Mouse (Mus musculus): ENCODE measurements around the gene Cbln3.
A peak's percentile ranks its signal among the peaks of the same experiment; 100 is the strongest.

Gene Cbln3

GRCm38 (mm10) chr14:55879623-55880022 lies 4.6 kb downstream of the Cbln3 start:
- peak; percentile 64 to 82 for DNase-seq (ENCODE audit: low spot score in 2 of 2)

- DNase-seq (ENCODE audit: low spot score in 2 of 2): no peak
Observed at GRCm38 (mm10) chr14:55878316-55878940, 5.8 kb downstream of the Cbln3 start.

DNA sequence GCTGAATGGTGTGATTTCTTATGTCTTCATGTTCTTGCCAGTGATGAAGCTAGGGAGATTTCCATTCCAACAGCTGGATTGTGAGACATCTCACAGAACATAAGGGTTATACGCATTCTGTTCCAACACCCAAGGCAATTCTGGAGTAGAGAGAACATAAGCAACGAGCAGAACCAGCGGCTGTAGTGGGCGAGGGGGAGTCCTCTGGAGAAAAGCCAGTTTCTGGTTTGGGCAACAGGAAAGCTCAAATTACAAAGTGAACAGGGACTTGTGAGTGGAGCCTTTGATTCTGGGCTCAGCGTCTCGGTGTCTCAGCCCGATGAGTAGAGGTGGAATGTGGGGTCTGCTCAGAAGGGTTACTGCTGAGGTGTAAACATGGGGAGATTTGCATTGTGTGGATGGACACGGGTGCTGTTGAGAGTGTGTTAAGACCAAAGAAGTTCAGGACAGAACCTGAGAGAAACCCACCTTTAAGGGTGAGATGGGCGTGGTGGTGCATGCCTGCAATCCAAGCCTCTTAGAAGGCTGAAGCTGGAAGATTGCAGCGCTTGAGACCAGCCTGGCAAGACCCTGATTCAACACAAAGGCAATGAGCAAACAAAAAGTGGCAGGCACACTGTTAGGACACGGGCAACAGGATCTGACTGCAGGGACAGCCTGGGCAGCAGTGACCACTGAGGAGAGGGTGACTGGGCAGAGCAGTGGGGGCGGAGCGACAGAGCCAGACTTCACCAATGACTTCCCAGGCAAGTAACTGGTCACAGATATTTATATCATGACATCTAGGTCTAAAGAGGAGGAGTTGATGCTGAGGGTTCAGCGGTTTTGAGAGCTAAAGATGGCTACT lies 6.5 kb downstream of the Cbln3 start:
- DNase-seq (ENCODE audit: low spot score in 2 of 2): no peak

DNA sequence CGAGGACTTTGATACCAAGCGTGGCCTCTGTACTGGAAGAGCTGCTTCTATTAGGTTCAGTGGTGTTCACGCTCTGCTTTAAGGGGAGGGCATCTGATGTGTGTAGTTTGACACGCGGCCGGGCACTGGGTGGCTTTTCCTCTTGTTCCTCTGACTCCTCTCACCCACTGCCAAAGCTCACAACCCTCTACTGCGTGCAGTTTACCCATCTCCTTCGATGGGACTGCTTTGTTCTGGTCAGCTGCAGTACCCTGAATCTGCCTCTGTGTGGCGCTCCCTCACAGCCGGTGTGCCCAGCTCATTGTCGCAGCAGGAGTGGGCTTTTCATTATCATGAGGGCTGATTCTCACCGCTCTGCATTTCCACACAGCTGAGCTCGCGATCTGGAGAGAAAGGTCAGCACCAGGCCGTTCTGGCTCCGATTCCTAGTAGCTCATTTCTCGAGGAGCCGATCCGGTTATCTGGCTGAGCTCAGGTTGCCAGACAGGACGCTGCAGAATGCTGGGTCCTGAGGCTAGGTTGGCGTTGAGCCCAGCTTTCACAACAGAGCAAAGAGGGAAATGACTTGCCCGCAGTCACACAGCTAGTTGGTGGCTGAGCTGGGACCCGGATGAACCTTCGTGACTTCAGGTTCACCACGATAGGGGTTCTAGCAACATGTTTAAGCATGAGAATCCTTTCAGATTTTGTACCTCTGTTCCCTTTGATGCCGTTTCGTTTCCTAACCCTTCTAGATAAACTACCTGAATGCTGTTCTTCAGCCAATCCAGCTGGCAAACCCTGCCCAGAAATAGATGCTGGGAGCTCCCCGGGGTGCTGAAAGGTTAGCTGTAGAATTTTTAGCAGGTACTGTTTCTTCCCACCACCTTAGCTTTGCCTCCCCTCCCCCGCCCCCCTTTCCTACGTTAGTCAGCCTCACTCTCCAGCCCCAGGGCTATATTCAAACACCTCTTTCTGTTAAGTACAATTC lies 10.2 kb downstream of the Cbln3 start:
- peak; percentile 44 to 72 for DNase-seq (ENCODE audit: low spot score in 2 of 2)

DNA sequence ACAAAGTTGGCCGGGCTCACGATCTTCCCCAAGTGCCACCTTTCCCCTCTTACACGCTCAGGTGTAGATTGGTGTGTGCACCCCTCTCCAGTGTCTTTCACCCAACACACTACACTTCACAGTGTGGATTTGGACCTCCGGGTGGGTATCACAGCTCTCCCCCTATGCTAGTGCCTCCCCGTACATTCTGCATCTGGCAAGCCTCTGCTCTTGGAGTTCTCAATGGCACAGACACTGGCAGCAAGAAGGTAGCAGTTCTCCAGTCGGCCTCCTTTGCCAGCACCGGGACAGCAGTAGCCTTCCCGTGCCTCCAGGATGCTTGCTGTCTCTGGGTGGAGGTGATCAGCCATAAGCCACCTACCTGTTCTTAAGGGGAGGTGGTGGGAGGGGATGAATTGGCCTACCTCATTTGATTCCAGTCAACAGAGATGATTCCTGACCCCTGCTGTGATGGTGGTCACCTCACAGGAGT lies 10.9 kb downstream of the Cbln3 start:
- DNase-seq (ENCODE audit: low spot score in 2 of 2): no peak

DNA sequence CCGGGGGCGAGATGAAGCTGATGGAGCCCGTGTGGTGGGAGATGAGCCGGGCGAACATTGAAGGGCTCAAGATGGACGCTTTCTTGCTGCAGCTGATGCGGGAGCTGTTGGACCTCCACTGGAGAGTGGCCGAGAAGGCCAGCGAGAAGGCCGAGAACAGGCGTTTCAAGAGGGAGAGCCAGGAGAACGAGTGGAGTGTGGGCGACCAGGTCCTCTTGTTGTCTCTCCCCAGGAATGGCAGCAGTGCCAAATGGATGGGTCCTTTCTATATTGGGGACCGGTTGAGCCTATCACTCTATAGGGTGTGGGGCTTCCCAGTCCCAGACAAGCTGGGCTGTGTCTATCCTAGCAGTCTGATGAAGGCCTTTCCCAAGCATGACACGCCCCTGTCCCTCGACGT lies 11.6 kb downstream of the Cbln3 start:
- no peak for DNase-seq (ENCODE audit: low spot score in 2 of 2)

- DNase-seq (ENCODE audit: low spot score in 2 of 2): no peak
Observed at GRCm38 (mm10) chr14:55872039-55872438, 12.2 kb downstream of the Cbln3 start.

DNA sequence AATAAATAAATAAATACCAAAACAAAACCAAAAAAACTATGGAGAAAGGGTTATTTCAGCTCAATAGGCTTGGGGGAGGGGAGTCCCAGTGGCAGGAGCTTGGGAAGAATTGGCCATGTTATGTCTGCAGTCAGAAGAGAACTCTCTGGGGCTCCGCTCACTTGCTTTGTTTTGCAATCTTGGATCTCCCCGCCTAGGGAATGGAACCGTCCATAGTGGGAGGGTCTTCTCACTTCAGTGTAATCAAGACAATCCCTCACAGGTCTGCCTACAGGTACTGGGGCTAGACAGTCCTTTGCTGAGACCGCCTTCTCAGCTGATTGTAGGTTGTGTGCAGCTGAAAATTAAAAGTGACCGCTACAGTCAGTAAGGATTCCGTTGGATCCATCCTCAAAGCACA lies 14.7 kb downstream of the Cbln3 start:
- no peak for DNase-seq (ENCODE audit: low spot score in 2 of 2)

GRCm38 (mm10) chr14:55868230-55869026 lies 15.8 kb downstream of the Cbln3 start:
- DNase-seq (ENCODE audit: low spot score in 2 of 2): no peak

DNA sequence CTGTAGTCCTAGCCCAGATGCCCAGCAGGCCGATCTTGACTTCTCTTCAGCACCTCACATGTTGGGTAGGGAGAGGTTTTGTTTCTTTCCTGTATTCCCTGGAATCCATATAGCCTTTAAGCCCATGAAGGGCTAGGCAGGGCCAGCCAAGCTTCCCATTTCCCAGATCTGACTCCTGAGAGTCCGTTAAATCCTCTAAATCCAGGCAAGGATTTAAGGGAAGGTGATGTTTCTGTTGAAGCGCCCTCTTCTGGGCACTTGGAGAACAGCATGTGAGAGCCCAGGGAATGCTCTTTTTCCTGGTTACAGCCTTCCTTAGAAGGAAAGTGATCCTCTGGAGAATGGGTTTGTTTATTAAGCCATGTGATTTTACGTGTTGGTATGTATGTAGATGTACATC lies 17.2 kb downstream of the Cbln3 start:
- no peak for DNase-seq (ENCODE audit: low spot score in 2 of 2)

DNA sequence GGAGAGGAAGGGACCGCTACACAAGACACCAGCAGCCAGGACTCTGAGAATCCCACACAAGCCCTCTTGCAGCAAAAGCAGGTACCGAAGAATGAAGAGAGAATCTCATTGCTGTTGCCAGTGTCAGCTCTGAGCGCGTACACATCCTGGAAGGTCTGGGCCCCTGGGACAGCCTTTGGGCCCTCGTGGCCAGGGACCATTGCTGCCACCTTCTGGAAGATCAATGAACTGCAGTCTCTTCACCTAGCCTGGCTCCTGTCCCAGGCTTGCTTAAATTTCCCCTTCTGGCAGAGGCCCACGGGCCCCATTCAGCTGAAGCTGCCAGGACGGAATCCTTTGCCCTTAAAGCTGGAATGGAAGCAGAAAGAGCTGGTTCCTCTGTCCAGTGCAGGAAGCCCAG lies 20.4 kb downstream of the Cbln3 start:
- peak; percentile 53 to 77 for DNase-seq (ENCODE audit: low spot score in 2 of 2)

GRCm38 (mm10) chr14:55862970-55863369 lies 21.2 kb downstream of the Cbln3 start:
- no peak for DNase-seq (ENCODE audit: low spot score in 2 of 2)

GRCm38 (mm10) chr14:55862186-55862585 lies 22.0 kb downstream of the Cbln3 start:
- DNase-seq (ENCODE audit: low spot score in 2 of 2): no peak

GRCm38 (mm10) chr14:55857588-55857987 lies 26.6 kb downstream of the Cbln3 start:
- DNase-seq (ENCODE audit: low spot score in 2 of 2): no peak

GRCm38 (mm10) chr14:55855101-55855561 lies 29.1 kb downstream of the Cbln3 start:
- peak; percentile 27 to 42 for DNase-seq (ENCODE audit: low spot score in 2 of 2)

GRCm38 (mm10) chr14:55854406-55855100 lies 29.6 kb downstream of the Cbln3 start:
- no peak for DNase-seq (ENCODE audit: low spot score in 2 of 2)

GRCm38 (mm10) chr14:55853621-55854285 lies 30.4 kb downstream of the Cbln3 start, which contains the start of gene Nynrin:
Gene Nynrin, plus strand, starts transcription at chr14:55854010.
- peak; percentile 69 to 72 for DNase-seq (ENCODE audit: low spot score in 2 of 2)

DNA sequence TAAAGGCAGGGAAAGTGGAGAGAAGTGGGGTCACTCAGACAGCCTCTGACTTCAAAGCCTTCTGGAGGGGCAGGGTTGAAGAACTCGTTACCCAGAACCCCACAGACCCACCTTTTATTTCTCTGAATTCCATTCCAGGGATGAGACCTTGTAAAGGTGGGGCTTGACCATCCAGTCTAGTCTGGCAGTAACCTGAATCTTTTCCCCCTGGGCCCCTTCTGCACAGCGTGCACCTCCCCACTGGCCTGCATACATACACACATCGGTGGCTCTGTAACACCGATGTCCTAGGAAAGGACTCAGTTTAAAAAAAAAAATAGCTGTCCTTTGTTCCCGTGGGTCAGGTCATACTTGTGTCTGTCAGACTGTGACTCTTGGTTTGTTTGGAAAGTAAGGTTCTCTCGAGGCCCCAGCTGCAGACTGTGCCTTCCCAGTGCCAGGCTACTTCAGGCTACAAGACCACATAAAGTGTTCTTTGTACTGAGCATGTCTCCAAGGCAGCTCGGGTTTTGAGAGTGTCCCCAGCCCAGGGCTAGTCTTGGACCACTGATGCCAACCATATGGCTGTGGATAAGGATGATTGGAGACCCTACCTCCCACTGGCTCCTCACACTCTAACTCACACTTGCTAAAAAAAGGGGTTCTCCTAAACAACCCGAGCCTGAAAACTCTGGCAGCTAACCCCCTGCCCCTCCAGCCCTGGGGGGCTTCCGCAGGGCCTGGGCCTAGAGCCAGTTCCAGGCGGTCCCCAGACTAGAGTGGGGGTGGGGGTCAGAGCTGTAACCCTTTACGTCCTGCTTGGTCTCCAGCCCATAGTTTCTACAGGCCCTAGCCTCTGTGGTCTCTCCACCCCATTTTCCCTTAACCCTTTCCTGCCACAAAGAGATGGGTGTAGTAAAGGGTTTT lies 31.3 kb downstream of the Cbln3 start:
- no peak for DNase-seq (ENCODE audit: low spot score in 2 of 2)

DNA sequence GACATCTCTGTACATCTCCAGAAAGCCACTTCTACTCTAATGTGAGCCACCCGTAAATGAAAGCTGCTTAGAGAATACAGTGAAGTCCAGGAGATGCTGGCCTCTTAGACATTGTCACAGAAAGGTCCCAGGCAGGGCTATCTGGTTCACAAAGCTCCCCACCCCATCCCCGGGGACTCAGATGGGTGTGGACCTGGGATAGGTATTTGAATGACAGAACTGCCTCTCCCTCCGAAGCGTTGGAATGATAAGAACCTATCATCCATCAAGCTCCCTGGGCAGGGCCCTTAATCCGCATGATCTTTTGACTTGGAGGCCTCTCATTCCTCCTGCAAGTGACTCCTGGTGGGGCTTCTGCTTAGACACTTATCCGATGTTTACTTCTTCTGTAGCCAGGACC lies 33.3 kb downstream of the Cbln3 start:
- no peak for DNase-seq (ENCODE audit: low spot score in 2 of 2)
